Mouse (Mus musculus): ENCODE measurements around the gene Mrpl4. TPM values are rescaled to one million over a fixed set of nuclear protein-coding genes. Genes with fewer than 3 reads are reported as not detected.

Gene Mrpl4
- polyA plus RNA-seq (2016; fragmentation: Nextera tagmentation; extraction: Ambion mirVana), result 177 and 190 TPM in 2 replicates

- Histone ChIP-seq H3K36me3 (peaks cover 36% of the 10 kb centered on the region), H3K4me1 (peaks cover 8% of the 10 kb centered on the region), H3K27me3 (ENCODE audit: low read depth, poor library complexity, severe bottlenecking) (no peaks in the 10 kb centered on the region), H3K9me3 (replicated peaks) (no peaks in the 10 kb centered on the region), H3K4me3 (peak within 1 kb of the TSS; percentile 87), H3K27ac (peak within 1 kb of the TSS; percentile 89)
- peak; percentile 96 for DNase-seq (ENCODE audit: low spot score)
- under 1% methylated on average over 72 of the region's 72 CpGs for WGBS
These were observed at the start of gene Mrpl4 for GRCm38 (mm10) chr9:21002627-21003551. Gene Mrpl4 (plus strand): TSS chr9:21002738.

GRCm38 (mm10) chr9:20956989-20957388 is 45.5 kb upstream of the Mrpl4 start:
- DNase-seq (ENCODE audit: low spot score), result no peak
- Histone ChIP-seq H3K4me3 (no peak overlapping the region), H3K27ac (no peak overlapping the region), H3K4me1 (peaks cover 6% of the 10 kb centered on the region; the same call in 1 of the 2 replicates), H3K27me3 (ENCODE audit: low read depth, poor library complexity, severe bottlenecking) (no peaks in the 10 kb centered on the region), H3K36me3 (no peaks in the 10 kb centered on the region), H3K9me3 (replicated peaks) (no peaks in the 10 kb centered on the region)
- 86% methylated on average over 3 of the region's 3 CpGs for WGBS

- 87% methylated on average over 2 of the region's 2 CpGs for WGBS
- DNase-seq (ENCODE audit: low spot score), result no peak
- Histone ChIP-seq H3K9me3 (replicated peaks) (no peaks in the 10 kb centered on the region), H3K27me3 (ENCODE audit: low read depth, poor library complexity, severe bottlenecking) (no peaks in the 10 kb centered on the region), H3K36me3 (peaks cover 8% of the 10 kb centered on the region), H3K4me3 (no peak within 1 kb of the TSS), H3K27ac (no peak within 1 kb of the TSS), H3K4me1 (no peaks in the 10 kb centered on the region)
These were observed 43.1 kb upstream of the Mrpl4 start, which contains the start of gene Dnmt1 for GRCm38 (mm10) chr9:20959430-20959938. Gene Dnmt1 (minus strand): TSS chr9:20959888.

GRCm38 (mm10) chr9:20961557-20961956 is 41.0 kb upstream of the Mrpl4 start:
- WGBS, result 83% methylated on average over 9 of the region's 9 CpGs
- Histone ChIP-seq H3K36me3 (peaks cover 29% of the 10 kb centered on the region), H3K9me3 (replicated peaks) (no peaks in the 10 kb centered on the region), H3K4me1 (no peaks in the 10 kb centered on the region), H3K27ac (no peak overlapping the region), H3K27me3 (ENCODE audit: low read depth, poor library complexity, severe bottlenecking) (no peaks in the 10 kb centered on the region), H3K4me3 (no peak overlapping the region)
- no peak for DNase-seq (ENCODE audit: low spot score)

- H3K27me3 ChIP-seq (ENCODE audit: low read depth, poor library complexity, severe bottlenecking), result no peaks in the 10 kb centered on the region
- H3K4me1 ChIP-seq, result peaks cover 4% of the 10 kb centered on the region; the same call in 1 of the 2 replicates
- no peaks in the 10 kb centered on the region for H3K9me3 ChIP-seq (replicated peaks)
- DNase-seq (ENCODE audit: low spot score), result no peak
- H3K27ac ChIP-seq, result no peak overlapping the region
- H3K4me3 ChIP-seq, result no peak overlapping the region
- peaks cover 66% of the 10 kb centered on the region for H3K36me3 ChIP-seq
- WGBS, result 86% methylated on average over 4 of the region's 4 CpGs
These were observed 36.9 kb upstream of the Mrpl4 start for GRCm38 (mm10) chr9:20965606-20966005.

GRCm38 (mm10) chr9:20966008-20966407 is 36.5 kb upstream of the Mrpl4 start:
- Histone ChIP-seq H3K36me3 (peaks cover 70% of the 10 kb centered on the region), H3K9me3 (replicated peaks) (no peaks in the 10 kb centered on the region), H3K4me1 (peaks cover 4% of the 10 kb centered on the region), H3K27ac (no peak overlapping the region), H3K4me3 (no peak overlapping the region), H3K27me3 (ENCODE audit: low read depth, poor library complexity, severe bottlenecking) (no peaks in the 10 kb centered on the region)
- DNase-seq (ENCODE audit: low spot score), result no peak
- 92% methylated on average over 3 of the region's 3 CpGs for WGBS

GRCm38 (mm10) chr9:20966747-20967146 is 35.8 kb upstream of the Mrpl4 start:
- H3K27me3 ChIP-seq (ENCODE audit: low read depth, poor library complexity, severe bottlenecking), result no peaks in the 10 kb centered on the region
- H3K4me3 ChIP-seq, result no peak overlapping the region
- H3K36me3 ChIP-seq, result peaks cover 75% of the 10 kb centered on the region
- no peaks in the 10 kb centered on the region for H3K9me3 ChIP-seq (replicated peaks)
- peaks cover 12% of the 10 kb centered on the region for H3K4me1 ChIP-seq
- 86% methylated on average over 5 of the region's 5 CpGs for WGBS
- DNase-seq (ENCODE audit: low spot score), result no peak
- H3K27ac ChIP-seq, result no peak overlapping the region

GRCm38 (mm10) chr9:20971751-20972140 is 30.8 kb upstream of the Mrpl4 start:
- peak; percentile 54 for DNase-seq (ENCODE audit: low spot score)
- Histone ChIP-seq H3K4me3 (peak overlapping the region; percentile 38), H3K27me3 (ENCODE audit: low read depth, poor library complexity, severe bottlenecking) (no peaks in the 10 kb centered on the region), H3K36me3 (peaks cover 49% of the 10 kb centered on the region), H3K27ac (peak overlapping the region; percentile 87), H3K4me1 (peaks cover 56% of the 10 kb centered on the region), H3K9me3 (replicated peaks) (no peaks in the 10 kb centered on the region)
- WGBS, result 62% methylated on average over 7 of the region's 7 CpGs

- Histone ChIP-seq H3K36me3 (peaks cover 42% of the 10 kb centered on the region), H3K4me3 (peak overlapping the region; percentile 38), H3K9me3 (replicated peaks) (no peaks in the 10 kb centered on the region), H3K27me3 (ENCODE audit: low read depth, poor library complexity, severe bottlenecking) (no peaks in the 10 kb centered on the region), H3K27ac (peak overlapping the region; percentile 87), H3K4me1 (peaks cover 62% of the 10 kb centered on the region)
- 33% methylated on average over 28 of the region's 28 CpGs for WGBS
- DNase-seq (ENCODE audit: low spot score), result peak; percentile 62
These were observed 30.2 kb upstream of the Mrpl4 start for GRCm38 (mm10) chr9:20972141-20972992.

GRCm38 (mm10) chr9:20973001-20973681 is 29.4 kb upstream of the Mrpl4 start:
- WGBS, result 77% methylated on average over 4 of the region's 4 CpGs
- H3K4me1 ChIP-seq, result peaks cover 69% of the 10 kb centered on the region

GRCm38 (mm10) chr9:20973682-20974075 is 28.9 kb upstream of the Mrpl4 start:
- Histone ChIP-seq H3K27ac (peak overlapping the region; percentile 87; the same call in 1 of the 2 replicates), H3K9me3 (replicated peaks) (no peaks in the 10 kb centered on the region), H3K4me3 (peak overlapping the region; percentile 38), H3K27me3 (ENCODE audit: low read depth, poor library complexity, severe bottlenecking) (no peaks in the 10 kb centered on the region), H3K36me3 (peaks cover 29% of the 10 kb centered on the region), H3K4me1 (peaks cover 75% of the 10 kb centered on the region)
- 62% methylated on average over 6 of the region's 6 CpGs for WGBS
- no peak for DNase-seq (ENCODE audit: low spot score)

More at GRCm38 (mm10) chr9:20973001-20973681, 29.4 kb upstream of the Mrpl4 start:
- DNase-seq (ENCODE audit: low spot score), result no peak
- H3K4me3 ChIP-seq, result peak overlapping the region; percentile 38
- no peaks in the 10 kb centered on the region for H3K27me3 ChIP-seq (ENCODE audit: low read depth, poor library complexity, severe bottlenecking)
- H3K36me3 ChIP-seq, result peaks cover 35% of the 10 kb centered on the region
- peak overlapping the region; percentile 87 for H3K27ac ChIP-seq
- H3K9me3 ChIP-seq (replicated peaks), result no peaks in the 10 kb centered on the region
